Mouse (Mus musculus) brain, embryonic 18.5 days (tissue): Measurements from ENCODE around the gene Gm37240.
A peak's percentile ranks its signal among the peaks of the same experiment; 100 is the strongest.

Experiments used
- DNase-seq: peaks from one replicate; pipeline ENCODE4 v3.0.0-alpha.2; 2012; ENCODE audit warnings: low read depth, low spot score

The Gm37240 gene

DNA sequence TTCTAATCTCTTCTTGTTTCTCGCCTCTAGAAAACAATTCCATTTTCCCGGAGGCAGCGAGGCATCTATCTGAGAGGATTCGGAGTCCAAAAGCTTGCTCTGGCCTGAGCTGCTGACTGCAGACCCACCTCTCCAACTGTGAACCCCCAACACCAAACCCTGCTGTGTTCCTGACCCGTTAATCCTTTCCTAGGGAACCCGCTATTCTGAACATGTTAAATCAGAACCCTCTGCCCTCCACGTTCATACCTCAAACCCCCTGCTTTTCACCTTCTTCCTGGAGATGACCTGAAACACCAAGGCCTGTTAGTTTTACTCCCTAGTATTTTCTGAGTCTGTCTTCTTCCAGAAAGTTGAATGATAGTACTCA lies 1271.5 kb downstream of the Gm37240 start:
- no peak for DNase-seq

DNA sequence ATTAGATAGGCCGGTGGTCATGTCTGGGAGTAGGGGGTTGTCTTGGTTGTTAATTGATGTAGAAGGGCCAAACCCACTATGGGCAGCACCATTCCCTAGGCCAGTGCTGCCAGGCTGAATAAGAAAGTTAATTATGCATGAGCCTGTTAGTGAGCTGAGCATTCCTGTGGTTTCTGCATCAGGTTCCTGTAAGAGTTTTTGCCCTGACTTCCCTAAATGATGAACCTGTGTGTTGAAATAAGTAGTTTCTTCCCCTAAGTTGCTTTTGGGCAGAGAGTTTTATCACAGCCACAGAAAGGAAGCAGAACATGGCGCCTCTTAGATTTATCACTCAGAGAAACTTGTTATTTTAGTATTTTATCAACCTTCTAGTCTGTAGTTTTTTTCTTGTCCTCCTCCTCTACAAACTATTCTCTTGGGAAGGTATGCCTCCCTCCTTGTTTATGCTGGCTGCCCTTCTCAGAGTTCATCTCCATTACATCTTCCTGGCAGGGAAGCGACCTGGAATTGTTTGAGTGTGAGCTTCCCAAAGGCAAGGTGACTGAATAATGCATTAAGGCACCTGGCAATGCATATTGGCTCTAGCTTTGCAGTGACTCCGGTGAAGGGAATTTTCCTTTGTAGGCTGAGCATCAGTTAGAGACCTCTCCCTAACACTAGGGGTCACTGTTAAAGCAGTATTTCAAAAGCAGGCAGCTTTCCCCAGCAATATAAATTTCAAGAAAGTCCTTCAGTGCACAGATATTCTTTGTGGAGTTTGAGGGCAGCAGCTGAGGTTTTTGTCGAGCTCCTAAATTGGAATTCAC lies 1272.1 kb downstream of the Gm37240 start:
- DNase-seq: peak; percentile 42

GRCm38 (mm10) chr3:84610183-84610710 lies 1277.1 kb downstream of the Gm37240 start:
- DNase-seq: no peak

- no peak for DNase-seq
Measured at GRCm38 (mm10) chr3:84603212-84603611, 1284.1 kb downstream of the Gm37240 start.

- no peak for DNase-seq
Measured at GRCm38 (mm10) chr3:84602759-84603158, 1284.6 kb downstream of the Gm37240 start.

GRCm38 (mm10) chr3:84601870-84602495 lies 1285.3 kb downstream of the Gm37240 start:
- no peak for DNase-seq

DNA sequence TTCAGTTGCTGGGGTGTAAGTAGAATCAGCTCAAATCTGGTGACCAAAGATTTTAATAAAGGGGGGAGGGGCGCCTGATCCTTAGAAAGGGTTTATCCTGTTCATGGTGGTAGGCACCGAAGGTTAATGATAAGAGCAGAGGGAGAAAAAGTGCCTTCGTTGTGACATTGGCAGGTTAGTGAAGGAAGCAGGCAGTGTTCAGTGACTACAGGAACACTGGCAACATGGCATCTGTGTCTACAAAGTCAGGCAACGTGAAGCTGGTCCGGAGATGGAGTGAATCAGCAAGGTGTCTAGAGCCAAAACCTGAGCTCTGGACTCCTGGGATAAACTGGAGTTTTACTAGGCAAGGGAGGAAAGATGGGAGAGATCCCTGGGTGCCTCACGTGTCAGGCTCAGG lies 1288.6 kb downstream of the Gm37240 start:
- DNase-seq: no peak

DNA sequence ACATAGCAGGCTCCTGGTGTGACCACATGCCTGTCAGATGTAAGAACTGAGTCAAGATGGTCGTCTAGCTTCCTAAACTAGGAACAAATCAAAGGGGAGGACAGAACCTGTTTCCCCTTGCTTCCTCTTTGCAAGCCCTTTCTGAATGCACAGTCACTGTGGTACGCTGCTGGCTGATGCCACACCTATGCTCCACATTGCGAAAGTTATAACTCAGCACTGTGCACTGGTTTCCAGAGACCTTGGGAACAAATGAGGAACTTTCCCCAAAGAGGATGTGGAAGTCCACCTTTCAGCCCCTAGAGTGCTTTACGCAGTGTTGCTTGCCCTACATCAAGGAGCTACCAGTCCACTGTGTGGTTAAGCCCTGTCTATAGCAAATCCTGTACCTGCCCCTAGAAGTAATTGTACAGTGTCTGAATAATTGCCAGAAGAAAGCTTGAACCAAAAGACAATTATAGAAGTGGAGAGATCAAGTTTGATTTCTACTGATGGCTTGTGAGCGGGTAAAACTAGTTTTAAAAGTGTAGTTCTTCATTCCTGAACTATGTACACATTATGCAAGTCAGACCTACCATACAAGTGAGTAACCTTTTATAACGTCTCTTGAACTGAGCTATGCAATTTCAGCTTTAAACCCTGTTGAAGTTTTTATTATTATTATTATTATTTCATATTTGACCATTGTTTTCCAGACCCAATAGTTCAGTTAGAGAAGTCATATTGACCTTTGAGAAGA lies 1289.2 kb downstream of the Gm37240 start:
- no peak for DNase-seq

DNA sequence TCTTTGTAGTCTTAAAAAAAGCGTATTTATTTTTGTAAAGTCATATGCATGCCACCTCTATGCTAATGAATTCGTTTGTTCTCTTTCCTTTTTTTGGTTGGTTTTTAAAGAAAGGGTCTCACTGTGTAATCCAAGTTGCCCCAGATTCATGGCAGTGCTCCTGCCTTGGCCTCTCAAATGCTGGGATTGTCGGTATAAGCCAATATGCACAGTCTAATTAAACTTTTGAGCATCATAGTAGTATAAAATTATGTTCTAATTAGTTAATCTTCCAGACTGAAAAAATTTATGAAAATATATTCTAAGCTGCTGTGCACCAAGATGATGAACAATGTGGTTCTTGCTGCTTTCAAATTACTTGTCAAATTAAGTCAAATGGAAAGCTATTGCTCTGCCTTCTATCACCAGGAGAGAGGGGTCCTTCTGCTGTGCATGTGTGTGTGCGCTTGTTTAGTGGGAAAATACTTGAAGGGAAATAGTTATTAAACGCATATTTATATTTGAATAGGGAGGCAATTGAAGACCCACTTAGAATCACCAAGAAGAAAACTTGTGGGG lies 1291.6 kb downstream of the Gm37240 start:
- DNase-seq: peak; percentile 43

DNA sequence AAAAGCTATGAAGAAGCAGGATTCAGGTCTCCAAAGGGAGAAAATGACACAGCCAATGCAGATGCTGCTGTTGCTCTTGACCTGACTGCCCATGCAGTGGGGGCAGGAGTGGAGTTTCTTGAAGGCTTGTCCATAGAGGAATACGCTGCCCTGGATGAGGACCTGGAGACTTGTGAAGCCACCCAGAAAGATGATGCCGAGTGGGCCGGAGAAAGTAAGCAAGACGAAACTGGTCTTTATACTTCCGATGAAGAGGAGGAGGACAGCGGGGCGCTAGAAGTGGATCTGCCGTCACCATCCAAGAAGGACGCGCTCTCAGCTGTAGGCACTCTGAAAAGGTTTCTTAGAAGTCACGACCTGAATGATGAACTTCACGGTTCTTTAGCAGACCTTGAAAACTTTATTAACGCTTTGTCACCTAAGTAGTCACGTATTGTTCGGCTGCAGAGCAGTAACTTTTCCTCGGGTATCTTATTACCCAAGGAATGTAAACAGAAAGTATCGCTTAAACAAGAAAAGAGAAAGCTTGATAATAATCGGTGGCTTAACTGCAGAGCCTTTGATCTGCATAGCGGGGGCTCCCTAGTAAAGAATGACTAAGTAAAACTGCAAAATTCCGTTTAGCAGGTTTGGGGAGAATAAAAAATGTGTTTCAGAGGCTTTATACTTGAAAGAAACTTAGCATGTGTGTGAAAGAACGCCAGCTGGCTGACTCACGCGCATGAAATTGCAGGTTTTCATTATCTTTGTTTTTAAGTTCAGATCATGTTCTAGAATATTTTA lies 1292.2 kb downstream of the Gm37240 start:
- peak; percentile 50 for DNase-seq

DNA sequence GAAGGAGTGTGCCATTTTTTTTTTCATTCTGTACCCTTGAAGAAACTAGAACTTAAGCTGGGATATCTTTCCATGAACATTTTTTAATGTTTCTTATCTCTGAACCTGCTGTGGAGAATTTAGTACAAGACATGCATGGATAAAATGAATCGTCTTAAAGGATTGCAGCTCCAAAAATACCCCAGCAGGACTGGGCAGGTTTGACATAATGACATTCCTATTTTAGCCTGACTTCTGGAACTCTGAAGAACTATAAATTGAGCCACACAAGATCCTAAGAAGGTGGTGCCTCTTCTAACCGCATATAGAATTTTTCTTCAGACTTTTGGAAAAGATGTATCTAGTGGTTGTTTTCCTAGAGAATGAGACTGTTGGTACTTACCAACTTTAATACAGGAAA lies 1294.0 kb downstream of the Gm37240 start, which contains the start of gene Tigd4:
Gene Tigd4, plus strand, starts transcription at position 301 of the 400 bp plus-strand sequence.
- no peak for DNase-seq

DNA sequence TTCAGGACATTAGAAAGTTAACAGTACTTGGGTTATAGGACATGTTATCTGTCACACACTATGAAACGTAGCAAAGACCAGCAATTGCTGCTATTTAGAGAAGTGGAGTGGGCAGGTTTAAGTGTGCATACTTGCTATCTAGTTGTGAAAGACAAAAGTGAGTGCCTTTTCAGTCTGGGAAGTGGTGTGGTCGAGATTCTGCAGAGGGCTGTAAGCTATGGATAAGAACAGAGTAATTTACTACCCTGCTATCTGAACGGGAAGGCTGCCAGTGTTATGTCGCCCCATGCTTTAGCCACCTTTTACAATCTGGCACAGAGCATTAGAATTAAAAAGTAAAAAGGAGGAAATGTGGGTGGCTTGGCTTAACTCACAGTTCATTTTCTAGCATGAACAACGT lies 1300.6 kb downstream of the Gm37240 start:
- DNase-seq: no peak

DNA sequence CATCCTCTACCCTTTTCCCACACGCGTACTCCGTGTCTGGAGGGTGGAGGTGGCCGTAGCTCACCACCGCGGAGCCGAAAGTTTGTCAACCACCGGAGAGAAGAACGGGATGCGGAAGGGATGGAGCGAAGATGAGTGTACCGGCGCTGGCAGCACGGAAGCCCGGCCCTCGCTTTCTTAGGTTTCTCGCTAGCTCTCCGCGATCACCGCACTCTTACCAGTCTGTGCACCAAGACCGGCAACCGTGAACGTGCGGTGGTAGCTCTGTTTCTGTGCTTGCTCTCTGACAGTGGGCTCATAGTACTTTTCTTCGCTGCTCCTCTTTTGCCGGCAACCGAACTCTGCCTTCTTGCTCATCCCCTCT lies 1304.4 kb downstream of the Gm37240 start:
- no peak for DNase-seq

DNA sequence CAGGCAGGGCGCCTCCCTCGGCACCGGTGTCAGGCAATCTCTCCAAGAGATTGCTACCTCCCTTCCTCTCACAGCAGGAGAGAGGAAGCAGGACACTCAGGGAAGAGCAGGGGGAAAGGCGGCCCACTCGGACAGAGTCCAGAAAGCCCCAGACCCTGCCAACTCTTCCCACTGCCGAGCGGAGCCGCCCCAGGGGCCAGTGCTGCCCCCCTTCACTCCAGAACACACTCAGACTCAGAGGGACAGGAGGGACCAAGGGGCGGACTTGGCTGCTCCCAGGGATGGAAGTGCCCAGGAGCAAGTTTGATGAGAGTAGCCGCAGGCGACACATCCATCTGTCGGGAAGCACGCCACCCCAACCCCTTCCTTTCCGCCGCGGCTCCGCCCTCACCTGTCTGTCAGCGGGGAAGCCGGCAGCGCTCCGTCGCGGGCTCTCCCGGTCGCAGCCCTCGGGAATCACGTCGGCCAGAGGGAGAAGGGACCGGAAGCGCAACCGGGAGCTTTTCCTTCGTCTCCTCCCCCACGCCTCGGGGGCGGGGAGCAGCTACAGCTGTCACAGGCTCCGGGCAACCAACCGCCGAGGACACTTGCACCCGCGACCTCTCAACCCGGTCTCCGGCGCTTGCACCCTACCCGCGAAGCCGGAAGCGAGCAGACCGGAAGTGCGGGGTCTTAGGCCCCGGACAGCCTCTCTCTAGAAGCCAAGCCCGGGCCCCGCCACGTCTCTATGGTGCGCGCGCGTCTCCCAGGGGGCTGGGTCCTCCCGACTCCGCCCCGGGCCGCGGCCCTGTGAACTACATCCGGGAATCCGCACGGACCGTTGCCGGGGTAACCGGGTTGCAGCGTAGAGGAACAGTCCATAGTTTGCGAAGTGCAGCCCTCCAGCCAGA lies 1305.0 kb downstream of the Gm37240 start, which contains the start of gene Arfip1:
Gene Arfip1, minus strand, starts transcription at position 603 of the 890 bp plus-strand sequence.
- DNase-seq: peak; percentile 80

- no peak for DNase-seq
Measured at GRCm38 (mm10) chr3:84581696-84582022, 1305.7 kb downstream of the Gm37240 start.

DNA sequence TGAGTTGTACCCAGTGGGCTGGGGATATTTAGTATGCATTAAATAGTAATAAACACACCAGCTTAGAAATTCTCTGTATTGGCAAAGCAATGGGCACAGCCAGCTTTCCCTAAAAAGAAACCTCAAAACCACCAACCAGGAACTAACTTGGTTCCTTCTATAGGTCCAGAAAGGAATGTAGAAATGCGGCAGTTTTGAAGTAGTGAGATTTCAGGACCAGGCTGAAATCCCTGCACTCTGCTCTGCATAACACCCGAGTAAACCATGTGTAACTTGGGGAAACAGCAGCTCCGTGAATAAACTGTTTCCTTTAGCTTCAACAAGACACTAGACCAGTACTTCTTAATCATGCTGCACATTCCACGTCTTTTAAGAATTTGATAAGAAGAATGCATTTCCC lies 1306.6 kb downstream of the Gm37240 start:
- no peak for DNase-seq

GRCm38 (mm10) chr3:84570501-84570900 lies 1316.8 kb downstream of the Gm37240 start:
- no peak for DNase-seq

- no peak for DNase-seq
Measured at GRCm38 (mm10) chr3:84569587-84569986, 1317.7 kb downstream of the Gm37240 start.

- no peak for DNase-seq
Measured at GRCm38 (mm10) chr3:84568540-84568939, 1318.8 kb downstream of the Gm37240 start.

- no peak for DNase-seq
Measured at GRCm38 (mm10) chr3:84563415-84563814, 1323.9 kb downstream of the Gm37240 start.
